Mouse (Mus musculus) skeletal muscle tissue, adult 2 months (tissue): ENCODE results near the gene 2900011O08Rik.
"Not testable (repeated sequence)": the region's sequence is repeated elsewhere in the genome, so short reads cannot be mapped to it uniquely, and the experiment has no call there.

Source experiments
- DNase-seq: peaks from one replicate; pipeline ENCODE4 v3.0.0-alpha.2; 2012; ENCODE audit warnings: low read depth, low spot score

2900011O08Rik gene

GRCm38 (mm10) chr16:13986574-13987478 lies at the start of gene 2900011O08Rik, which contains the start of gene Ifitm7:
TSS of gene 2900011O08Rik (plus strand) at chr16:13986604.
TSS of gene Ifitm7 (minus strand) at chr16:13986888.
- DNase-seq, result no peak

DNA sequence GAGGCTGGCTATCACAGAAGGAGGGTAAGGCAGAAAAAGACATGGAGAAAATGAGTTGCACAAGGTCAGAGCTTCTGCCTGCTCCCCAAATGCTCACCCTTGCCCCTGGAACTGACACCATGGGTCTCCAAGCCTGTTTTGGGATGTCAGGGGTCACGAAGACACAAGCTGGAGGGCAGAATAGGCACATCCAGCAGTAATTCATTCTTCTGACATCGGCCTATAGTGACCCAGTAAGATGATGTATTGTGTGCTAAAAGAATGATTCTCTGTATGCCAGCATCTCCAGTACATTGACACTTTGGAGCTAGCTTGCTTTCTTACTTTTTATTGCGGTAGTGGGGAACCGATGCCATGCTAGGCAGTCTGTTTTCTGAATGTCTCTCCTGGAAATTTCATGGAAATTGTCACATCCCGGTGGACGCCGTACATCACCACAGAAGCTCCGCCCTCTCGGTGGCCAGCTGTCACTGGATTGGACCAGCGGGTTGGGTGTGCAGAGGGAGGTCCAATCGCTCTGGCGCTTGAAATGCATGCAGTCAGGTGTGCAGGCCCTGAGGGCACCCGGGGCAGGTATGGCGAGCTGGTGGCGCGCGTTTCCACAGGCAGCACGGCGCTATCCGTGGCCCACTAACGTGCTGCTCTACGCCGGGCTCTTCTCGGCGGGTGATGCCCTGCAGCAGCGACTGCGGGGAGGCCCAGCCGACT lies 46.1 kb upstream of the 2900011O08Rik start:
- DNase-seq, result no peak

DNA sequence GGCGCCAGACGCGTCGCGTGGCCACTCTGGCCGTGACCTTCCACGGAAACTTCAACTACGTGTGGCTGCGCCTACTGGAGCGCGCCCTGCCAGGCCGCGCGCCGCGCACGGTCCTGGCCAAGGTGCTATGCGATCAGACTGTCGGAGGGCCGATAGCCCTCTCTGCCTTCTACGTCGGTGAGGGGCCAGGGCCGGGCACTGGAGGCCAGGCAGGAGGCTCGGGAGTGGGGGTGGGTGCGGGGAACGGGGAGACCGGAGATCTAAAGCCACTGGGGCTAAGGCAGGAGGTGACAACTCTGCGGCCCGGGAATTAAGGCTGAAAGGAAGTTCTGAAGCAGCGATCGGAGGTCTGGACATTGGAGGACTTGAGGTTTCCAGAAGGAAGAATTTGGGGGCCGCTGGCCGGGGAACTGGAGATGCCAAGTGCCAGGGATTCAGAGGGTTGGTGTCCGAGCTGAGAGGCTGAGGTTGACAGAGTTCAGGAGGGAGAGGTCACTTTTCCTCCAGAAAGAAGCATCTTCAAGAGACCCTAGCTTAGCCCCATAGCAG lies 45.5 kb upstream of the 2900011O08Rik start:
- no peak for DNase-seq

DNA sequence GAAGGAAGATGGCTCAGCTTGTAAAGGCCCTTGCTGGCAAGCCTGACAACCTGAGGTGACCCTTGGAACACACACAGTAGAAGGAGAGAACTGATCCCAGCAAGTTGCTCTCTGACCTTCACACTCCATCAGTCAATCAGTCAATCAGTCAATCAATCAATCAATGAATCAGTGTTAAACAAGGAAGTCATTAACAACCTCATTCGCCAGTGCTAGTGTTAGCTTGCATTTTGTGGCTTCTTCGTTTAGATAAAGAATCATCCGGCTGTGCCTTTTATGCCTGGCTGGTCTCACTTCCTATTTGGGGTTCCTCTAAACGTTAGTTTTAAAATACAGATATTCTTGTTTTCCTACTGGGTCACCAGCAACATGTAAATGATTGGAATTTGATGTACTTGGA lies 42.2 kb upstream of the 2900011O08Rik start:
- no peak for DNase-seq

DNA sequence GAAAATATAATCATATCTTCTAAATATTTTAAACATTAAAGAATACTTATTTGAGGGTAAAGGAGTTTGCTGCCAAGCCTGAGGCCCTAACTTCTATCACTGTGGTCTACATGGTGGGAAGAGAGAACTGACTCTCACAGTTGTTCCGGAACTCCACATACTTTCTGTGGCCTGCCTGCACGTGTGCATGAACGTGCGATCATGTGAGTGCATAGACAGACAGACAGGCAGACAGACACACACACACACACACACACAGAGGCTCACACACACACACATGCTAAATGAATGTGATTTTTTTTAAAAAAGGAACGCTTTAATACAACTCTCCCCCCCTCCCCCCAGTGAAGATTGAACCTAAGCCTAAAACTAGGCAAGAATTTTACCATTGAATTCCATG lies 41.7 kb upstream of the 2900011O08Rik start:
- no peak for DNase-seq

GRCm38 (mm10) chr16:13945153-13945552 lies 41.3 kb upstream of the 2900011O08Rik start:
- no peak for DNase-seq

- no peak for DNase-seq
Measured at GRCm38 (mm10) chr16:13946306-13946705, 40.1 kb upstream of the 2900011O08Rik start.

- DNase-seq, result no peak
Measured at GRCm38 (mm10) chr16:13951245-13951644, 35.2 kb upstream of the 2900011O08Rik start.

GRCm38 (mm10) chr16:13962053-13962452 lies 24.4 kb upstream of the 2900011O08Rik start:
- DNase-seq, result no peak

- DNase-seq, result no peak
Measured at GRCm38 (mm10) chr16:13969096-13969495, 17.3 kb upstream of the 2900011O08Rik start.

DNA sequence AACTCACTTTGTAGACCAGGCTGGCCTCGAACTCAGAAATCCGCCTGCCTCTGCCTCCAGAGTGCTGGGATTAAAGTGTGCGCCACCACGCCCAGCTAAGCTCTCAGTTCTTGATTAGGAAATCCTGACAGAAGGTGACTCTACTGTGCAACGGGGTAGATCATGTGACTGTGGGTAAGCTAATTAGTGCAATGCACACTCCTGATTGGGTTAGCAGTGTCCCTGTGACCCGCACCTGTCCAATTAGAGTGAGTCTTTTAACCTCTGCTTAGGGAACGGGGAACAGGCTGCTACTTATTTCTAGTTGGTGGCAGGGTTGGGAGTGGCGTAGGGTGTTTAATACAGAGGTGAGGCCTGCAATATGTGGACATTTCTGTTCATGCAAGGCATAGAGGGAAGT lies 14.4 kb upstream of the 2900011O08Rik start:
- DNase-seq, result no peak

DNA sequence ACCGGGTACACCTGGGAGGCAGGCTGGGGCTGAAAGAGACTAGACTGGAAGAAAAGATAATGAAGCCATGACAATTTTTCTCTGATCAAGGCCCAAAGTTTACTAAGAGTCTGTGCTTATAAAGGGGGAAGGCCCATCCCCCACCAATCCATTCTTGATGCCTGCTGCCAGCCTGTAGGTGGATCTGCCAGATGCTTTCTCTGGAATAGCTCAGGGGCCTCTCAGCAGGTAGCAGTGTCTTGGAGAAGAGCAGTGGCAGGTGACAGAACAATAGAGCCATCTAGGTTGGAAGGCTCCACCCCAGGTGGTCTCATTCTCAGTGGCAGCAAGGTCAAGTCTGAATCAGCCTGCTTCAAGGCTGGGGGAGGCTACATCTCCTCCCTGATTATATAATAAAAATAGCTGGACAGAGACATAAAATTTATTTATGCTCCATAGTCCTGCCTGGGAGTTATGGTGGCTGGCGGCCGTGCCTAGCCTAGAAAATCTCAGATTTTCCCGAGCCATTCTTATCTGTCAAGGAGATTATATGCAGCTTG lies 10.0 kb upstream of the 2900011O08Rik start:
- DNase-seq, result not testable (repeated sequence)

- not testable (repeated sequence) for DNase-seq
Measured at GRCm38 (mm10) chr16:13977026-13977425, 9.4 kb upstream of the 2900011O08Rik start.

DNA sequence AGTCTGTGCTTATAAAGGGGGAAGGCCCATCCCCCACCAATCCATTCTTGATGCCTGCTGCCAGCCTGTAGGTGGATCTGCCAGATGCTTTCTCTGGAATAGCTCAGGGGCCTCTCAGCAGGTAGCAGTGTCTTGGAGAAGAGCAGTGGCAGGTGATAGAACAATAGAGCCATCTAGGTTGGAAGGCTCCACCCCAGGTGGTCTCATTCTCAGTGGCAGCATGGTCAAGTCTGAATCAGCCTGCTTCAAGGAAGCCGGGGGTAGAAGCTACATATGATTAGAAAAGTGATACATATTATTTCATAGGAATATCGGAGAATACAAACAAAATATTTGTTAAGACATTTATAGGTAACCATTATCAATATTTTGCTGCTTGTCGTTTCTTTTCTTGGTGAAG lies 4.7 kb upstream of the 2900011O08Rik start:
- not testable (repeated sequence) for DNase-seq

- DNase-seq, result no peak
Measured at GRCm38 (mm10) chr16:13983161-13983560, 3.2 kb upstream of the 2900011O08Rik start.

DNA sequence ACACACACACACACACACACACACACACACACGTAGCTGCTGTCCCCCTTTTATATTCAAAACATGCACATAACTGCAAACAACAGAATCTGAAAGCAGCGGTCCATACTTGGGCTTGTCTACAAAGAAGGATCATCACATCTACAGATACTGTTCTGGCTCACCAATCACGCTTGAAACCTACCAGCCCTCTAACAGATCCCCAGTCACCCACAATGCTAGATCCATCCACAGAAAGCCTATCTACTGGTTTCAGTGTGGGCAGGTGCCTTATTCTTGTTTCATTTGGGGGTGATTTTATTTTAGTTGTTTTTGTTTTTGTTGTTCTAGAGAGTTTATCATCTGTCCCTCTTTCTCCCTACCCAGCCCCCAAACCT lies 219 bp upstream of the 2900011O08Rik start:
- DNase-seq, result no peak

- DNase-seq, result no peak
Measured at GRCm38 (mm10) chr16:13992518-13993248, 6.3 kb downstream of the 2900011O08Rik start.

DNA sequence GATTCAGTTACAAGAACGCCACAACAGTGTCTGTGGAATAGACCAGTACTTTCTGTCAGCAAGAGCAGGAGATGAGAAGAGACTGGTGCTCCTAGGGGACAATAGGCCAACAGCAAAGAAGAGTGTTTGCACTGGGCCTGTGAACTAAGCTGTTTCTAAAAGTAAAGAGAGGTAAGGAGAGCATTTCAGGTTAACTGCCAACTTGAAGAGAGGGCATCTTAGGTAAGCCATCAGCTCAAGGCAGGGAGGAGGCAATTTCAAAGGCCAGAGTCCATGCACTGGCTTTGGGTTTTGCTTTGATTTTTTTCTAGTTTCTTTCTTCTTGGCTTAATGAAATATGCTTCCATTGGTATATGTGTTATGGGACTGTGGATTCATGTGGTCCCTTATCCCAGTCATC lies 7.7 kb downstream of the 2900011O08Rik start:
- no peak for DNase-seq

DNA sequence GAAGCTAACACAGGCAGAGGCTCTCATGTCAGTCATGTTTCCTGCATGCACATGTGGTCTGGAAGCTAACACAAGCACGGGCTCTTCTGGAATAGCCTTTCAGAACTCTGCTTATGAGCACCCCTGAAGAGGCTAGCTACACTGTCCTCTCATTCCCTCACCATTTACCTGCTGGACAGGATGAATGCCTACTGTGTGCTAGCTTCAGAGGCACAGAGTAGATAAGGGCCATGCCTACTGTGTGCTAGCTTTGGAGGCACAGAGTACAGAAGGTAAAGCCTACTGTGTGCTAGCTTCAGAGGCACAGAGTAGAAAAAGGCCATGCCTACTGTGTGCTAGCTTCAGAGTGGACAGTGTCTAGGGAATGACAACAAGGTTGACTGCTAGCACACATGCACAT lies 8.1 kb downstream of the 2900011O08Rik start:
- no peak for DNase-seq

DNA sequence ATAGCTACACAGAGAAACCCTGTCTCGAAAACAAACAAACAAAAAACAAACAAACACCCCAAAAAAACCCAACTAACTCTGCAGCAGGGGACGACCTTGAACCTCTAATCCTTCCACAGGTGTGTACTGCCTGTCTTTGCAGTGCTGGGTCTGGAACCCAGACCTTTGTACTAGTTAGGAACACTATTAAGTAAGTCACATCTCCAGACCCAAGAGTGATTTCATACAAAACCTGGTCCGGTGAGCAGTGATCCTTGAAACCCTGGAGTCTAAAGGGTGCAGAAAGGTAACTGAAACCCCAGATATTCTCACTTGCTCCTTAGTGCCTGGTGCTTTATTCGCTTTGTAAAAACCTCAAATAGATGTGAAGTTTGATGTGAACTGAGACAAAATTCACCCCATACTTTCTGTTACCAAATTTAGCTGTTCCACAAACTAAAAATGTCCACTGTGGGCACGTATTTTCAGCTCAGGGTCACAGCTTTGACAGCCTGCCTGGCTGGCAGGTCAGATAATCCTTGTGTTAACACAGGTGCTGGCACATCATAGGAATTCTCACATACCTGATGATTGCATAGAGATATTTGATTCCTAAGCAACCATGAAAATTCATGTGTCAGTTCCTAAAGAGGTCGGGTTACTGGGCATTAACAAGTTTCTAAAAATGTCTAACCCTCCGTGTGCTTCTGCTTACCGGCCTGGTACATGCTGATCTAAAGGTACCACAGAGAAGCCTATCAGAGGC lies 17.2 kb downstream of the 2900011O08Rik start:
- DNase-seq, result peak; percentile 52

GRCm38 (mm10) chr16:14004170-14004569 lies 17.8 kb downstream of the 2900011O08Rik start:
- DNase-seq, result peak; percentile 23
